Mouse (Mus musculus) limb, embryonic 14.5 days (tissue): ENCODE data around the gene Fam110a. TPM values are rescaled to one million over a fixed set of nuclear protein-coding genes. Genes with fewer than 3 reads are reported as not detected.

Source experiments
- ATAC-seq: fragments of 200-750 bp; cut with Nextera tagmentation; 2 replicates; pipeline ENCODE4 v1.8.0; 2017; ENCODE audit warnings: low read depth, moderate number of reproducible peaks, moderate TSS enrichment; ENCODE audit not compliant: low FRiP score
- DNase-seq: peaks from one replicate; pipeline ENCODE4 v3.0.0-alpha.2; 2015; ENCODE audit warnings: low spot score
- H3K27ac ChIP-seq: fragments of 300-500 bp; sonication (generic); replicated peaks from 2 replicates; pipeline ENCODE4 v1.5.1; 2014; ENCODE audit warnings: low read depth, mild to moderate bottlenecking, low read length, moderate library complexity, mixed read lengths
- H3K27me3 ChIP-seq: fragments of 300-500 bp; sonication (generic); 2 replicates; pipeline ENCODE4 v1.6.1; 2014; ENCODE audit warnings: low read length, mixed read lengths; ENCODE audit not compliant: control insufficient read depth, insufficient read depth
- H3K36me3 ChIP-seq: fragments of 300-500 bp; sonication (generic); 2 replicates; pipeline ENCODE4 v1.6.1; 2014; ENCODE audit warnings: mild to moderate bottlenecking, low read length, moderate library complexity, mixed read lengths; ENCODE audit not compliant: control insufficient read depth, insufficient read depth
- H3K4me1 ChIP-seq: fragments of 300-500 bp; sonication (generic); 2 replicates; pipeline ENCODE4 v1.6.1; 2014; ENCODE audit warnings: antibody characterized with exemption, low read length, mixed read lengths; ENCODE audit not compliant: control insufficient read depth, insufficient read depth
- H3K4me2 ChIP-seq: fragments of 300-500 bp; sonication (generic); replicated peaks from 2 replicates; pipeline ENCODE4 v1.6.1; 2014; ENCODE audit warnings: low read depth, mild to moderate bottlenecking, low read length, moderate library complexity; ENCODE audit not compliant: severe bottlenecking
- H3K4me3 ChIP-seq: fragments of 300-500 bp; sonication (generic); replicated peaks from 2 replicates; pipeline ENCODE4 v1.5.1; 2014; ENCODE audit warnings: low read length
- H3K9ac ChIP-seq: fragments of 300-500 bp; sonication (generic); 2 replicates; pipeline ENCODE4 v1.6.1; 2014; ENCODE audit warnings: mild to moderate bottlenecking, low read depth, low read length, moderate library complexity; ENCODE audit not compliant: severe bottlenecking
- H3K9me3 ChIP-seq: fragments of 300-500 bp; sonication (generic); 2 replicates; pipeline ENCODE4 v1.6.1; 2016; ENCODE audit warnings: low read length; ENCODE audit not compliant: control insufficient read depth
- POLR2A ChIP-seq: fragments of 200-500 bp; IDR thresholded peaks from 2 replicates; pipeline ENCODE4 v1.8.0; 2012; ENCODE audit warnings: inconsistent platforms, mild to moderate bottlenecking, moderate library complexity, borderline replicate concordance; ENCODE audit not compliant: insufficient read depth, insufficient read length; ENCODE audit errors: extremely low read depth
- WGBS: fragments of 180-500 bp; shearing (Covaris S2); extraction: QIAGEN DNeasy Blood & Tissue Kit; methylation state at CpG from one replicate; pipeline ENCODE4 v1.1.7; 2014; 5-methylcytosine and 5-hydroxymethylcytosine counted together
- microRNA counts: library from miRNA; unstranded; fragments of <30 nt; microRNA quantifications from one replicate; lab custom pipeline; 2016
- microRNA-seq: library from miRNA; unstranded; fragments of <30 nt; microRNA quantifications from one replicate; pipeline ENCODE4, GENCODE M21; 2016
- polyA plus RNA-seq, 2 experiments: library from polyadenylated mRNA; depleted of rRNA in 1 of 2; stranded (reverse) in 1 of 2; unstranded in 1 of 2; fragments of >200 nt; fragmentation: Nextera tagmentation in 1 of 2; extraction: Ambion mirVana in 1 of 2; gene quantifications; 2 replicates each; pipeline versions ENCODE4 v1.2.1 to v1.2.3; 2012 to 2014

The Fam110a gene
- polyA plus RNA-seq, 2 experiments, result 14.6 to 23.5 TPM

DNA sequence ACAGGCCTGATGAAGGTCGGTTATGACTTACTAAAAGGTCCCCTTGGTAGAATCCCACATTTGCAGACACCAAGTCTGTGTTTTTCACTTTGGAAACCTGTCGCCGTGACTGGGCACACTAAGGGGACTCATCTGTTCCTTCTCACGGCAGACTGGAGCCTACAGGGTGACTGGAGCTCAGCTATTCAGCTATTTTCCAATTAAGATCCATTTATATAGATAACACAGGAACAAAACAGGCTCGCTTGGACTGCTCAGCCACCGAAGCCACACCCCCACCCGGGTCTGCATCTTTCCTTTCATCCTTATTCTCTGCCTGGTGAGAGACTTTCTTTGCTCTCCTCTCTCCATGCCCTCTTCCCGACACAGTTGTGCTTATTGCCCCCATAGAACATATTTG is 59.0 kb downstream of the Fam110a start:
- Histone ChIP-seq H3K4me3 (no peak overlapping the region), H3K4me2 (no peak overlapping the region), H3K9ac (no peak overlapping the region), H3K27ac (no peak overlapping the region), H3K27me3 (no peaks in the 10 kb centered on the region), H3K36me3 (no peaks in the 10 kb centered on the region), H3K9me3 (no peaks in the 10 kb centered on the region), H3K4me1 (peaks cover 13% of the 10 kb centered on the region)
- ATAC-seq, result no peak
- DNase-seq, result no peak
- WGBS, result 57% methylated on average over 8 of the region's 8 CpGs
- no peak for TF ChIP-seq POLR2A

MicroRNA genes within 50 kb of the gene (microRNA counts, 519-probe panel; counts per million panel counts)
- microRNA mmu-miR-1953 (lab: Ali Mortazavi, UCI), result not detected

Small RNA genes lying within 50 kb of the gene (microRNA-seq; reads per million reads assigned to microRNA genes)
- gene Mir1953, result not detected

Other genes starting within 250 kb of the Fam110a start
- 36.0 and 47.5 TPM in 2 replicates for gene Psmf1, start 236.0 kb downstream of the Fam110a start, polyA plus RNA-seq (2012; rRNA removed)
- 46.4 and 53.8 TPM in 2 replicates for gene Psmf1, start 236.0 kb downstream of the Fam110a start, polyA plus RNA-seq (2014; fragmentation: Nextera tagmentation; extraction: Ambion mirVana)
- 0.65 and 1.4 TPM in 2 replicates for gene Rspo4, start 137.3 kb downstream of the Fam110a start, polyA plus RNA-seq (2012; rRNA removed)
- 0.83 and 1.3 TPM in 2 replicates for gene Rspo4, start 137.3 kb downstream of the Fam110a start, polyA plus RNA-seq (2014; fragmentation: Nextera tagmentation; extraction: Ambion mirVana)
- gene Angpt4, start 69.0 kb downstream of the Fam110a start, polyA plus RNA-seq (2012; rRNA removed), result 0.53 and 0.59 TPM in 2 replicates
- gene Angpt4, start 69.0 kb downstream of the Fam110a start, polyA plus RNA-seq (2014; fragmentation: Nextera tagmentation; extraction: Ambion mirVana), result 0.28 and 0.36 TPM in 2 replicates
- 2.7 TPM in 2 replicates for gene Slc52a3, start 16.3 kb upstream of the Fam110a start, polyA plus RNA-seq (2012; rRNA removed)
- 3.4 and 3.6 TPM in 2 replicates for gene Slc52a3, start 16.3 kb upstream of the Fam110a start, polyA plus RNA-seq (2014; fragmentation: Nextera tagmentation; extraction: Ambion mirVana)
- 0.08 and 0.36 TPM in 2 replicates for gene Scrt2, start 101.3 kb upstream of the Fam110a start, polyA plus RNA-seq (2012; rRNA removed)
- gene Scrt2, start 101.3 kb upstream of the Fam110a start, polyA plus RNA-seq (2014; fragmentation: Nextera tagmentation; extraction: Ambion mirVana), result not detected in 2 replicates
- gene Srxn1, start 125.3 kb upstream of the Fam110a start, polyA plus RNA-seq (2012; rRNA removed), result 11.2 and 13.0 TPM in 2 replicates
- 9.1 and 9.5 TPM in 2 replicates for gene Srxn1, start 125.3 kb upstream of the Fam110a start, polyA plus RNA-seq (2014; fragmentation: Nextera tagmentation; extraction: Ambion mirVana)
- 9.4 and 12.2 TPM in 2 replicates for gene Tcf15, start 163.3 kb upstream of the Fam110a start, polyA plus RNA-seq (2012; rRNA removed)
- gene Tcf15, start 163.3 kb upstream of the Fam110a start, polyA plus RNA-seq (2014; fragmentation: Nextera tagmentation; extraction: Ambion mirVana), result 11.0 and 11.8 TPM in 2 replicates
- gene Csnk2a1, start 246.6 kb upstream of the Fam110a start, polyA plus RNA-seq (2012; rRNA removed), result 69.6 and 71.6 TPM in 2 replicates
- 92.2 and 95.8 TPM in 2 replicates for gene Csnk2a1, start 246.6 kb upstream of the Fam110a start, polyA plus RNA-seq (2014; fragmentation: Nextera tagmentation; extraction: Ambion mirVana)